Mouse (Mus musculus): ENCODE measurements at regions not wholly inside any gene's neighbourhood (a gene's known extent, or its start where the extent isn't known, plus 50 kb on each side); places are given as distances from the start of the nearest gene placed in this dataset.

GRCm38 (mm10) chr6:84514623-84515022, 79.1 kb downstream of the Cyp26b1 start:
- Histone ChIP-seq H3K27me3 (ENCODE audit: control insufficient read depth, insufficient read depth, low read length) (0 out of 2 replicates have a peak, but pooled peaks cover 3% of the 10 kb centered on the region), H3K4me2 (replicated peaks; ENCODE audit: low read depth, low read length) (no peak overlapping the region), H3K9me3 (ENCODE audit: control insufficient read depth, low read length) (no peaks in the 10 kb centered on the region), H3K4me1 (ENCODE audit: control insufficient read depth, insufficient read depth, low read length) (no peaks in the 10 kb centered on the region), H3K36me3 (ENCODE audit: control insufficient read depth, insufficient read depth, low read length) (no peaks in the 10 kb centered on the region), H3K27ac (ENCODE audit: low read depth, low read length) (no peak overlapping the region), H3K9ac (ENCODE audit: low read depth, low read length) (no peak overlapping the region), H3K4me3 (ENCODE audit: low read length) (no peak overlapping the region)
- ATAC-seq (ENCODE audit: low FRiP score, low TSS enrichment) = no peak
- 54% methylated on average over 3 of the region's 3 CpGs for WGBS

GRCm38 (mm10) chr6:84508598-84508997, 85.1 kb downstream of the Cyp26b1 start:
- no peak overlapping the region for H3K9ac ChIP-seq (ENCODE audit: low read depth, low read length)
- H3K4me1 ChIP-seq (ENCODE audit: control insufficient read depth, insufficient read depth, low read length) = no peaks in the 10 kb centered on the region
- 77% methylated on average over 3 of the region's 3 CpGs for WGBS
- no peaks in the 10 kb centered on the region for H3K27me3 ChIP-seq (ENCODE audit: control insufficient read depth, insufficient read depth, low read length)
- no peak overlapping the region for H3K4me2 ChIP-seq (replicated peaks; ENCODE audit: low read depth, low read length)
- H3K9me3 ChIP-seq (ENCODE audit: control insufficient read depth, low read length) = peaks cover 4% of the 10 kb centered on the region; the same call in 1 of the 2 replicates
- H3K36me3 ChIP-seq (ENCODE audit: control insufficient read depth, insufficient read depth, low read length) = no peaks in the 10 kb centered on the region
- ATAC-seq (ENCODE audit: low FRiP score, low TSS enrichment) = no peak
- H3K27ac ChIP-seq (ENCODE audit: low read depth, low read length) = no peak overlapping the region
- no peak overlapping the region for H3K4me3 ChIP-seq (ENCODE audit: low read length)

GRCm38 (mm10) chr6:84506675-84507074, 87.0 kb downstream of the Cyp26b1 start:
- WGBS = 32% methylated on average over 1 of the region's 1 CpGs
- Histone ChIP-seq H3K4me2 (replicated peaks; ENCODE audit: low read depth, low read length) (no peak overlapping the region), H3K9ac (ENCODE audit: low read depth, low read length) (no peak overlapping the region), H3K27me3 (ENCODE audit: control insufficient read depth, insufficient read depth, low read length) (no peaks in the 10 kb centered on the region), H3K9me3 (ENCODE audit: control insufficient read depth, low read length) (peaks cover 4% of the 10 kb centered on the region; the same call in 1 of the 2 replicates), H3K4me1 (ENCODE audit: control insufficient read depth, insufficient read depth, low read length) (no peaks in the 10 kb centered on the region), H3K36me3 (ENCODE audit: control insufficient read depth, insufficient read depth, low read length) (no peaks in the 10 kb centered on the region), H3K4me3 (ENCODE audit: low read length) (no peak overlapping the region), H3K27ac (ENCODE audit: low read depth, low read length) (no peak overlapping the region)
- ATAC-seq (ENCODE audit: low FRiP score, low TSS enrichment) = no peak

GRCm38 (mm10) chr6:84500255-84500886, 93.3 kb downstream of the Cyp26b1 start:
- H3K9me3 ChIP-seq (ENCODE audit: control insufficient read depth, low read length) = no peaks in the 10 kb centered on the region
- ATAC-seq (ENCODE audit: low FRiP score, low TSS enrichment) = no peak
- no peaks in the 10 kb centered on the region; the same call in 1 of the 2 replicates for H3K27me3 ChIP-seq (ENCODE audit: control insufficient read depth, insufficient read depth, low read length)
- WGBS = 45% methylated on average over 13 of the region's 13 CpGs
- no peaks in the 10 kb centered on the region for H3K4me1 ChIP-seq (ENCODE audit: control insufficient read depth, insufficient read depth, low read length)
- no peak overlapping the region for H3K4me2 ChIP-seq (replicated peaks; ENCODE audit: low read depth, low read length)
- H3K9ac ChIP-seq (ENCODE audit: low read depth, low read length) = no peak overlapping the region
- H3K4me3 ChIP-seq (ENCODE audit: low read length) = no peak overlapping the region
- no peak overlapping the region for H3K27ac ChIP-seq (ENCODE audit: low read depth, low read length)
- H3K36me3 ChIP-seq (ENCODE audit: control insufficient read depth, insufficient read depth, low read length) = no peaks in the 10 kb centered on the region

GRCm38 (mm10) chr6:84498076-84498475, 95.6 kb downstream of the Cyp26b1 start:
- 76% methylated on average over 9 of the region's 9 CpGs for WGBS
- Histone ChIP-seq H3K9ac (ENCODE audit: low read depth, low read length) (no peak overlapping the region), H3K9me3 (ENCODE audit: control insufficient read depth, low read length) (no peaks in the 10 kb centered on the region), H3K27me3 (ENCODE audit: control insufficient read depth, insufficient read depth, low read length) (no peaks in the 10 kb centered on the region; the same call in 1 of the 2 replicates), H3K27ac (ENCODE audit: low read depth, low read length) (no peak overlapping the region), H3K36me3 (ENCODE audit: control insufficient read depth, insufficient read depth, low read length) (no peaks in the 10 kb centered on the region), H3K4me3 (ENCODE audit: low read length) (no peak overlapping the region), H3K4me2 (replicated peaks; ENCODE audit: low read depth, low read length) (no peak overlapping the region), H3K4me1 (ENCODE audit: control insufficient read depth, insufficient read depth, low read length) (no peaks in the 10 kb centered on the region; the same call in 1 of the 2 replicates)
- no peak for ATAC-seq (ENCODE audit: low FRiP score, low TSS enrichment)

- H3K27ac ChIP-seq (ENCODE audit: low read depth, low read length) = no peak overlapping the region
- H3K4me3 ChIP-seq (ENCODE audit: low read length) = no peak overlapping the region
- no peak overlapping the region for H3K9ac ChIP-seq (ENCODE audit: low read depth, low read length)
- H3K27me3 ChIP-seq (ENCODE audit: control insufficient read depth, insufficient read depth, low read length) = no peaks in the 10 kb centered on the region; the same call in 1 of the 2 replicates
- H3K9me3 ChIP-seq (ENCODE audit: control insufficient read depth, low read length) = no peaks in the 10 kb centered on the region
- no peak overlapping the region for H3K4me2 ChIP-seq (replicated peaks; ENCODE audit: low read depth, low read length)
- 56% methylated on average over 6 of the region's 6 CpGs for WGBS
- no peaks in the 10 kb centered on the region; the same call in 1 of the 2 replicates for H3K4me1 ChIP-seq (ENCODE audit: control insufficient read depth, insufficient read depth, low read length)
- no peaks in the 10 kb centered on the region for H3K36me3 ChIP-seq (ENCODE audit: control insufficient read depth, insufficient read depth, low read length)
- no peak for ATAC-seq (ENCODE audit: low FRiP score, low TSS enrichment)
Observed at GRCm38 (mm10) chr6:84493676-84494075, 100.0 kb downstream of the Cyp26b1 start.

GRCm38 (mm10) chr6:84493169-84493568, 100.5 kb downstream of the Cyp26b1 start:
- ATAC-seq (ENCODE audit: low FRiP score, low TSS enrichment) = no peak
- H3K4me3 ChIP-seq (ENCODE audit: low read length) = no peak overlapping the region
- WGBS = 54% methylated on average over 8 of the region's 8 CpGs
- H3K36me3 ChIP-seq (ENCODE audit: control insufficient read depth, insufficient read depth, low read length) = no peaks in the 10 kb centered on the region
- H3K27ac ChIP-seq (ENCODE audit: low read depth, low read length) = no peak overlapping the region
- H3K4me1 ChIP-seq (ENCODE audit: control insufficient read depth, insufficient read depth, low read length) = no peaks in the 10 kb centered on the region; the same call in 1 of the 2 replicates
- H3K27me3 ChIP-seq (ENCODE audit: control insufficient read depth, insufficient read depth, low read length) = no peaks in the 10 kb centered on the region; the same call in 1 of the 2 replicates
- no peak overlapping the region for H3K4me2 ChIP-seq (replicated peaks; ENCODE audit: low read depth, low read length)
- no peak overlapping the region for H3K9ac ChIP-seq (ENCODE audit: low read depth, low read length)
- H3K9me3 ChIP-seq (ENCODE audit: control insufficient read depth, low read length) = no peaks in the 10 kb centered on the region

GRCm38 (mm10) chr6:84492594-84492993, 101.1 kb downstream of the Cyp26b1 start:
- no peaks in the 10 kb centered on the region; the same call in 1 of the 2 replicates for H3K4me1 ChIP-seq (ENCODE audit: control insufficient read depth, insufficient read depth, low read length)
- no peaks in the 10 kb centered on the region; the same call in 1 of the 2 replicates for H3K27me3 ChIP-seq (ENCODE audit: control insufficient read depth, insufficient read depth, low read length)
- WGBS = 98% methylated on average over 2 of the region's 2 CpGs
- H3K4me2 ChIP-seq (replicated peaks; ENCODE audit: low read depth, low read length) = no peak overlapping the region
- no peak overlapping the region for H3K27ac ChIP-seq (ENCODE audit: low read depth, low read length)
- H3K9ac ChIP-seq (ENCODE audit: low read depth, low read length) = no peak overlapping the region
- no peak overlapping the region for H3K4me3 ChIP-seq (ENCODE audit: low read length)
- H3K9me3 ChIP-seq (ENCODE audit: control insufficient read depth, low read length) = no peaks in the 10 kb centered on the region
- no peak for ATAC-seq (ENCODE audit: low FRiP score, low TSS enrichment)
- no peaks in the 10 kb centered on the region for H3K36me3 ChIP-seq (ENCODE audit: control insufficient read depth, insufficient read depth, low read length)

GRCm38 (mm10) chr6:84491106-84491505, 102.6 kb downstream of the Cyp26b1 start:
- Histone ChIP-seq H3K9me3 (ENCODE audit: control insufficient read depth, low read length) (no peaks in the 10 kb centered on the region), H3K4me2 (replicated peaks; ENCODE audit: low read depth, low read length) (no peak overlapping the region), H3K27me3 (ENCODE audit: control insufficient read depth, insufficient read depth, low read length) (no peaks in the 10 kb centered on the region; the same call in 1 of the 2 replicates), H3K4me3 (ENCODE audit: low read length) (no peak overlapping the region), H3K9ac (ENCODE audit: low read depth, low read length) (no peak overlapping the region), H3K27ac (ENCODE audit: low read depth, low read length) (no peak overlapping the region), H3K4me1 (ENCODE audit: control insufficient read depth, insufficient read depth, low read length) (no peaks in the 10 kb centered on the region; the same call in 1 of the 2 replicates), H3K36me3 (ENCODE audit: control insufficient read depth, insufficient read depth, low read length) (no peaks in the 10 kb centered on the region)
- no peak for ATAC-seq (ENCODE audit: low FRiP score, low TSS enrichment)
- WGBS = 78% methylated on average over 5 of the region's 5 CpGs

All from kidney, embryonic 14.5 days (tissue).